Mouse (Mus musculus): ENCODE results near the gene Exoc8. TPM values are rescaled to one million over a fixed set of nuclear protein-coding genes. Genes with fewer than 3 reads are reported as not detected.
A peak's percentile ranks its signal among the peaks of the same experiment; 100 is the strongest.

Gene Exoc8
- 10 to 100 TPM; 17.1 to 19.8 TPM for total RNA-seq (2021)
- long read RNA-seq, experiment 1, full-length matches to known transcripts, result 3 of 3 reads
- long read RNA-seq, experiment 1, partial matches to known transcripts, result 0 of 3 reads
- long read RNA-seq, experiment 1, other reads (novel, unspliced or antisense), result 0 of 3 reads
- long read RNA-seq, experiment 2, full-length matches to known transcripts, result 10 of 10 reads
- long read RNA-seq, experiment 2, partial matches to known transcripts, result 0 of 10 reads
- long read RNA-seq, experiment 2, other reads (novel, unspliced or antisense), result 0 of 10 reads

- DNase-seq (ENCODE audit: low spot score in 2 of 2), result peak; percentile 99
These were observed at the start of gene Exoc8, which contains the start of gene Sprtn for GRCm38 (mm10) chr8:124897386-124898250. Gene Exoc8 (minus strand): TSS chr8:124897705. Gene Sprtn (plus strand): TSS chr8:124897886.

GRCm38 (mm10) chr8:124944406-124944805, 46.9 kb upstream of the Exoc8 start:
- no peak for DNase-seq (ENCODE audit: low spot score in 2 of 2)

- DNase-seq (ENCODE audit: low spot score in 2 of 2), result no peak
These were observed 46.3 kb upstream of the Exoc8 start for GRCm38 (mm10) chr8:124943801-124944200.

- no peak for DNase-seq (ENCODE audit: low spot score in 2 of 2)
These were observed 39.8 kb upstream of the Exoc8 start for GRCm38 (mm10) chr8:124937293-124937692.

- DNase-seq (ENCODE audit: low spot score in 2 of 2), result no peak
These were observed 39.2 kb upstream of the Exoc8 start for GRCm38 (mm10) chr8:124936699-124937098.

GRCm38 (mm10) chr8:124935116-124935515, 37.6 kb upstream of the Exoc8 start:
- no peak for DNase-seq (ENCODE audit: low spot score in 2 of 2)

GRCm38 (mm10) chr8:124932435-124932834, 34.9 kb upstream of the Exoc8 start:
- no peak for DNase-seq (ENCODE audit: low spot score in 2 of 2)

- no peak for DNase-seq (ENCODE audit: low spot score in 2 of 2)
These were observed 33.1 kb upstream of the Exoc8 start for GRCm38 (mm10) chr8:124930649-124931048.

GRCm38 (mm10) chr8:124930086-124930485, 32.6 kb upstream of the Exoc8 start:
- DNase-seq (ENCODE audit: low spot score in 2 of 2), result no peak

- no peak for DNase-seq (ENCODE audit: low spot score in 2 of 2)
These were observed 31.5 kb upstream of the Exoc8 start for GRCm38 (mm10) chr8:124929006-124929405.

GRCm38 (mm10) chr8:124926351-124926771, 28.9 kb upstream of the Exoc8 start:
- no peak for DNase-seq (ENCODE audit: low spot score in 2 of 2)

- no peak for DNase-seq (ENCODE audit: low spot score in 2 of 2)
These were observed 28.2 kb upstream of the Exoc8 start for GRCm38 (mm10) chr8:124925544-124926266.

GRCm38 (mm10) chr8:124923971-124924652, 26.6 kb upstream of the Exoc8 start:
- no peak for DNase-seq (ENCODE audit: low spot score in 2 of 2)

- no peak for DNase-seq (ENCODE audit: low spot score in 2 of 2)
These were observed 25.1 kb upstream of the Exoc8 start for GRCm38 (mm10) chr8:124922490-124923089.

- DNase-seq (ENCODE audit: low spot score in 2 of 2), result no peak
These were observed 24.1 kb upstream of the Exoc8 start for GRCm38 (mm10) chr8:124921369-124922279.

- no peak for DNase-seq (ENCODE audit: low spot score in 2 of 2)
These were observed 20.4 kb upstream of the Exoc8 start for GRCm38 (mm10) chr8:124917741-124918484.

- no peak for DNase-seq (ENCODE audit: low spot score in 2 of 2)
These were observed 16.6 kb upstream of the Exoc8 start for GRCm38 (mm10) chr8:124914061-124914460.

GRCm38 (mm10) chr8:124911938-124912872, 14.7 kb upstream of the Exoc8 start:
- no peak for DNase-seq (ENCODE audit: low spot score in 2 of 2)

All from adrenal gland, postnatal 4 days (tissue).